In genomic region chr12:53843626-53844025, GRCm38 (mm10) we compare ENCODE assay signal across 23 mouse cellular contexts.
DNase-seq lines count a peak whose midpoint lies in the region; ATAC-seq and TF ChIP-seq lines count a peak whose summit lies in the region.
"Had no signal": no experiment of that assay in that cellular context is flagged by ENCODE, and none has a peak within 500 bp of the region (broad histone marks: within the 10 kb centered on the region; RNA-seq: fewer than 3 reads in every experiment).

No protein-coding gene starts in this region.

- TF ChIP-seq CTCF in forebrain, postnatal 0 days (IDR thresholded peaks at IDR 0.05; ENCODE audit: low read depth), result no peak
- TF ChIP-seq CTCF in hindbrain, postnatal 0 days (IDR thresholded peaks at IDR 0.05; ENCODE audit: low read depth), result no peak

- no peaks in the 10 kb centered on the region for H3K36me3 ChIP-seq in forebrain, postnatal 0 days (ENCODE audit: insufficient read depth)
- H3K36me3 ChIP-seq in forebrain, embryonic 16.5 days (ENCODE audit: control insufficient read depth, insufficient read depth), result no peaks in the 10 kb centered on the region
- H3K36me3 ChIP-seq in hindbrain, postnatal 0 days (ENCODE audit: insufficient read depth, low read length), result no peaks in the 10 kb centered on the region
- no peaks in the 10 kb centered on the region for H3K36me3 ChIP-seq in hindbrain, embryonic 12.5 days
- no peaks in the 10 kb centered on the region for H3K36me3 ChIP-seq in neural tube, embryonic 11.5 days (ENCODE audit: control insufficient read depth, insufficient read depth, low read length)
- H3K36me3 ChIP-seq in neural tube, embryonic 15.5 days, result no peaks in the 10 kb centered on the region
- H3K36me3 ChIP-seq: forebrain, embryonic 15.5 days; liver, embryonic 15.5 days; neural tube, embryonic 13.5 days had no signal

- no peaks in the 10 kb centered on the region for H3K27me3 ChIP-seq in forebrain, postnatal 0 days (ENCODE audit: insufficient read depth, low read length)
- H3K27me3 ChIP-seq in forebrain, embryonic 16.5 days (replicated peaks; ENCODE audit: control insufficient read depth, insufficient read depth, low read length), result no peaks in the 10 kb centered on the region
- H3K27me3 ChIP-seq in hindbrain, postnatal 0 days (ENCODE audit: insufficient read depth, low read length), result no peaks in the 10 kb centered on the region
- no peaks in the 10 kb centered on the region for H3K27me3 ChIP-seq in hindbrain, embryonic 12.5 days
- H3K27me3 ChIP-seq in neural tube, embryonic 11.5 days (ENCODE audit: control insufficient read depth, insufficient read depth, low read length), result no peaks in the 10 kb centered on the region
- no peaks in the 10 kb centered on the region for H3K27me3 ChIP-seq in neural tube, embryonic 15.5 days (replicated peaks)
- H3K27me3 ChIP-seq: forebrain, embryonic 15.5 days; liver, embryonic 15.5 days; neural tube, embryonic 13.5 days had no signal

- no peak overlapping the region for H3K4me2 ChIP-seq in forebrain, postnatal 0 days (ENCODE audit: low read depth)
- H3K4me2 ChIP-seq in forebrain, embryonic 16.5 days (ENCODE audit: low read length), result no peak overlapping the region
- H3K4me2 ChIP-seq in hindbrain, postnatal 0 days (ENCODE audit: low read depth, low read length), result no peak overlapping the region
- H3K4me2 ChIP-seq in hindbrain, embryonic 12.5 days (replicated peaks), result no peak overlapping the region
- no peak overlapping the region for H3K4me2 ChIP-seq in neural tube, embryonic 11.5 days (ENCODE audit: low read depth)
- no peak overlapping the region for H3K4me2 ChIP-seq in neural tube, embryonic 15.5 days
- H3K4me2 ChIP-seq: forebrain, embryonic 15.5 days; liver, embryonic 15.5 days; lung, embryonic 14.5 days; neural tube, embryonic 13.5 days had no signal

- no peak overlapping the region for H3K9ac ChIP-seq in forebrain, postnatal 0 days
- H3K9ac ChIP-seq in forebrain, embryonic 16.5 days (replicated peaks; ENCODE audit: low read depth, low read length), result no peak overlapping the region
- no peak overlapping the region for H3K9ac ChIP-seq in hindbrain, postnatal 0 days (replicated peaks; ENCODE audit: low read length)
- no peak overlapping the region for H3K9ac ChIP-seq in hindbrain, embryonic 12.5 days
- no peak overlapping the region for H3K9ac ChIP-seq in neural tube, embryonic 11.5 days (ENCODE audit: low read length)
- H3K9ac ChIP-seq in neural tube, embryonic 15.5 days (replicated peaks), result no peak overlapping the region
- H3K9ac ChIP-seq: forebrain, embryonic 15.5 days; liver, embryonic 15.5 days; lung, embryonic 14.5 days; neural tube, embryonic 13.5 days had no signal

- peak; percentile 34; the same call in 1 of the 2 replicates for ATAC-seq in forebrain, postnatal 0 days
- ATAC-seq in forebrain, embryonic 16.5 days, result no peak
- 0 out of 2 replicates have a peak, but pooled peaks have one; percentile 36 for ATAC-seq in hindbrain, postnatal 0 days
- ATAC-seq in hindbrain, embryonic 12.5 days (ENCODE audit: low FRiP score), result no peak
- ATAC-seq in neural tube, embryonic 11.5 days (ENCODE audit: insufficient read depth, low FRiP score, low TSS enrichment), result no peak
- no peak for ATAC-seq in neural tube, embryonic 15.5 days (ENCODE audit: low FRiP score)
- ATAC-seq: CD4-positive, CD25-positive, alpha-beta regulatory T cell, adult 4 months; forebrain, embryonic 15.5 days; intestine, postnatal 0 days; midbrain, embryonic 16.5 days had no signal

- H3K27ac ChIP-seq in forebrain, postnatal 0 days (ENCODE audit: low read depth, low read length), result no peak overlapping the region
- no peak overlapping the region for H3K27ac ChIP-seq in forebrain, embryonic 16.5 days (ENCODE audit: low read length)
- H3K27ac ChIP-seq in hindbrain, postnatal 0 days, result no peak overlapping the region
- no peak overlapping the region for H3K27ac ChIP-seq in hindbrain, embryonic 12.5 days
- H3K27ac ChIP-seq in neural tube, embryonic 11.5 days (ENCODE audit: low read depth, low read length), result no peak overlapping the region
- H3K27ac ChIP-seq in neural tube, embryonic 15.5 days (replicated peaks), result no peak overlapping the region
- H3K27ac ChIP-seq: forebrain, embryonic 15.5 days; liver, embryonic 15.5 days; neural tube, embryonic 13.5 days had no signal

- no peaks in the 10 kb centered on the region for H3K9me3 ChIP-seq in forebrain, postnatal 0 days (ENCODE audit: low read length)
- H3K9me3 ChIP-seq in forebrain, embryonic 16.5 days (ENCODE audit: control insufficient read depth, low read length), result no peaks in the 10 kb centered on the region
- no peaks in the 10 kb centered on the region for H3K9me3 ChIP-seq in hindbrain, postnatal 0 days (ENCODE audit: low read length)
- H3K9me3 ChIP-seq in hindbrain, embryonic 12.5 days (replicated peaks), result no peaks in the 10 kb centered on the region
- H3K9me3 ChIP-seq in neural tube, embryonic 11.5 days (ENCODE audit: control insufficient read depth, low read length), result no peaks in the 10 kb centered on the region
- H3K9me3 ChIP-seq in neural tube, embryonic 15.5 days (replicated peaks), result no peaks in the 10 kb centered on the region
- H3K9me3 ChIP-seq: forebrain, embryonic 15.5 days; liver, embryonic 15.5 days; neural tube, embryonic 13.5 days had no signal

- H3K4me3 ChIP-seq in forebrain, postnatal 0 days (ENCODE audit: low read depth, low read length), result no peak overlapping the region
- no peak overlapping the region for H3K4me3 ChIP-seq in forebrain, embryonic 16.5 days (replicated peaks; ENCODE audit: low read length)
- no peak overlapping the region for H3K4me3 ChIP-seq in hindbrain, postnatal 0 days (ENCODE audit: low read length)
- H3K4me3 ChIP-seq in hindbrain, embryonic 12.5 days, result no peak overlapping the region
- no peak overlapping the region for H3K4me3 ChIP-seq in neural tube, embryonic 11.5 days (ENCODE audit: low read depth, low read length)
- no peak overlapping the region for H3K4me3 ChIP-seq in neural tube, embryonic 15.5 days (replicated peaks)
- H3K4me3 ChIP-seq: forebrain, embryonic 15.5 days; liver, embryonic 15.5 days; neural tube, embryonic 13.5 days had no signal

- peaks cover 6% of the 10 kb centered on the region; the same call in 1 of the 2 replicates for H3K4me1 ChIP-seq in forebrain, postnatal 0 days (ENCODE audit: insufficient read depth)
- peaks cover 27% of the 10 kb centered on the region for H3K4me1 ChIP-seq in forebrain, embryonic 16.5 days (replicated peaks; ENCODE audit: control insufficient read depth, insufficient read depth, low read length)
- H3K4me1 ChIP-seq in hindbrain, postnatal 0 days (ENCODE audit: insufficient read depth, low read length), result peaks cover 12% of the 10 kb centered on the region
- H3K4me1 ChIP-seq in hindbrain, embryonic 12.5 days, result peaks cover 17% of the 10 kb centered on the region
- peaks cover 5% of the 10 kb centered on the region; the same call in 1 of the 2 replicates for H3K4me1 ChIP-seq in neural tube, embryonic 11.5 days (ENCODE audit: control insufficient read depth, insufficient read depth, low read length)
- peaks cover 26% of the 10 kb centered on the region for H3K4me1 ChIP-seq in neural tube, embryonic 15.5 days

- DNase-seq in forebrain, postnatal 0 days, result no peak
- no peak for DNase-seq in hindbrain, postnatal 0 days (ENCODE audit: low spot score)
- peak; percentile 13 for DNase-seq in neural tube, embryonic 11.5 days (ENCODE audit: low spot score)
- DNase-seq in thymus, postnatal 4 days, result no peak
- DNase-seq: adrenal gland, postnatal 36 days; cerebellum, adult 2 months; cerebellum, postnatal 14 days; heart, postnatal 14 days; kidney, adult 9 months; kidney, postnatal 10 days; lung, embryonic 14.5 days; lung, postnatal 14 days; retina, postnatal 1 day; right cerebral cortex, postnatal 14 days had no signal

- 18% methylated on average over 3 of the region's 3 CpGs for WGBS in forebrain, postnatal 0 days
- 21% methylated on average over 3 of the region's 3 CpGs for WGBS in forebrain, embryonic 16.5 days
- 28% methylated on average over 3 of the region's 3 CpGs for WGBS in hindbrain, postnatal 0 days
- WGBS in hindbrain, embryonic 12.5 days, result 38% methylated on average over 3 of the region's 3 CpGs
- WGBS in neural tube, embryonic 11.5 days, result 47% methylated on average over 3 of the region's 3 CpGs
- 25% methylated on average over 3 of the region's 3 CpGs for WGBS in neural tube, embryonic 15.5 days

Comparison
In these comparisons a context has a peak if more than half of its experiments do, and no peak if none do; other contexts are left out.
1. ATAC-seq: peak in forebrain, postnatal 0 days (single experiment) and hindbrain, postnatal 0 days (single experiment); none in forebrain, embryonic 16.5 days (single experiment), hindbrain, embryonic 12.5 days (single experiment), neural tube, embryonic 11.5 days (single experiment) and neural tube, embryonic 15.5 days (single experiment).